Mouse (Mus musculus) embryonic fibroblast, embryonic 13.5 days (primary cell): Measurements from ENCODE around the gene Sox8.

Experiments
- CTCF ChIP-seq: IDR thresholded peaks from 2 replicates; pipeline ENCODE4 v1.5.1; 2011; ENCODE audit warnings: mild to moderate bottlenecking, control low read depth, low read length, moderate library complexity, borderline replicate concordance; ENCODE audit not compliant: insufficient read depth
- POLR2A ChIP-seq: IDR thresholded peaks from 2 replicates; pipeline ENCODE4 v1.6.1; 2011; ENCODE audit warnings: low read depth, mild to moderate bottlenecking, control low read depth, low read length, moderate library complexity

- TF ChIP-seq CTCF (no peak), POLR2A (no peak)
Observed at GRCm38 (mm10) chr17:25609506-25609828, 39.0 kb upstream of the Sox8 start.
